Mouse (Mus musculus): ENCODE results near the gene Syt12.

DNA sequence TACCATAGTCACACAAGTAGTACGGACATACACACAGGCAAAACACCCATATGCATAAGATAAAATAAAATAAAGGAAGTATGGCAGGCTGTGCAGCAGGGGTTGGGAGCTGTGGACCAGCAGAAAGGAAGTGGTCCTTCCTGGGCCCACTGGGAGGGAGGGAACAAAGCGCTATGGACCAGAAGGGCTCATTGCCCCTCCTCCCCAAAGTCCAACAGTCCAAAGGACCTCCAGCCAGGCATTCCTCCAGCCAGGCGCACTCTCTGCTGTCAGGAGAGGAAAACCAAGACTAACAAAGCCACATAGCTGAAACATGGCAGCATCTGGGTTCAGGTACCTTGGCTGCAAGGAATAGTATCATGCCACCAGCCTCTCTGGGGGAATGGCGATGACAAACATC, 12.6 kb downstream of the Syt12 start:
- TF ChIP-seq CTCF (IDR thresholded peaks at IDR 0.05; ENCODE audit: low read depth, low read length): no peak
- no peak for TF ChIP-seq EP300 (IDR thresholded peaks at IDR 0.05; ENCODE audit: insufficient read depth, low read depth, low read length)
- no peak for TF ChIP-seq POLR2A (IDR thresholded peaks at IDR 0.05; ENCODE audit: insufficient read depth, low read length)
